Mouse (Mus musculus): Measurements from ENCODE around the gene Ndfip2. TPM values are rescaled to one million over a fixed set of nuclear protein-coding genes. Genes with fewer than 3 reads are reported as not detected.

The Ndfip2 gene
- polyA plus RNA-seq, 1 experiment from 2014 or later: 45.0 TPM

DNA sequence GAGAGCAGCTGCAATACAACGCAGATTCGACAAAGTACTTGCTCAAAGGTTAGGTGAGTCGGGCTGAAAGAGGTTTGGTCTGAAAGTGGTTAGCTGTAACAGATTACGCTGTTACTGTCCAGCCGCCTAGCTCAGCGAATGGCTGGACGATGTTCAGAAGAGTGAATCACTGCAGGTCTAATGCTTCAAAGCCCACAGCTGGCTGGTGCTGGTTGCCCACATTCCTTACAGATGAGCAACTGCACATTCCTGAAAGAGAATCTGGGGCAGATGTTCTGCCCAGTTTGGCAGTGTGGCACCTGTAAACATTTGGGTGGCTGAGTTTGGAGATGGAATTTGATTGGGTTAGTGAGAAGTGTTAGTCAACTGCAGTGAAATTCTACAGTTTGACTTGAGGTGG lies 2.8 kb upstream of the Ndfip2 start:
- WGBS: 87% methylated on average over 7 of the region's 7 CpGs
- Histone ChIP-seq H3K27me3 (ENCODE audit: low read depth, poor library complexity, severe bottlenecking) (no peaks in the 10 kb centered on the region), H3K4me1 (peaks cover 23% of the 10 kb centered on the region), H3K27ac (replicated peaks) (no peak overlapping the region), H3K9me3 (replicated peaks) (no peaks in the 10 kb centered on the region), H3K36me3 (no peaks in the 10 kb centered on the region), H3K4me3 (no peak overlapping the region)
- no peak for DNase-seq (ENCODE audit: low spot score)

DNA sequence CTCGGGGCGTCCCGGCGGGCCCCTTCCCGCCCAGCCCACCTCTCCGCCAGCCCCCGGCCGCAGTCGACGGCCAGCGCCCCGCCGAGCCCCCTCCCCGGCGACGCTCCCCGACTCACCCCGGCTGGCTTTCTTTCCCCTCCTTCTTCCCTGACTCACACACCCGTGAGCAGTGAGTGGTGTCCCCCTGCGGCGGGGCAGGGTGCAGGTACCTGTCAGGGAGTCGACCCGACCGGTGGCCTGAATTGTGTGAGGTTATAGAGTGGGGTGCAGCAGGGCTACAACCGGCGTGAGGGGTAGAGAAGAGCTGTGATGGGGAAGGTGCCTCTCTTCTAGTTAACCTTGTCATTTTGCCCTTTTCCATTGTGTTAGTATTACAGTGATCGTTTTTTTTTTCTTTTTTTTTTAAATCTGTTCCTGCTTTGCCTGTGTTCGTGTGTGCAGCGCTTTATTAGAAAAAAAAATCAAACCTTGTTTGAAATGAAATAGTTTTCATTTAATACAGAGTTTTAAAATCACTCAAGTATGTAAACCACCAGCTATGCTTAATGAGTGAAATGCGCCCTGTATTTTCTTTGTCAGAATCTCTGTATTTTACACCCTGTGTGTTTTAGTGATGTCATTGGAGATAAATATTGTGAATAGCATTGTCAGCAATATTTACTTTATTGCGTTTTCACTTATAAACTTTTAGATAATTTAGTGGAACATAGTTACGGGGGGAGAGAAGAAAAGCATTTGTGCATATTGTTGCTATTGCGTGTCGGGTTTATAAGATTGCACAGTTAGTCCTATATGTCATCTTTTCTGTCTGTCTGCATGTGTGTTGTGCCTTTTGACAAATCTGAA lies 885 bp downstream of the Ndfip2 start:
- H3K4me3 ChIP-seq: peak overlapping the region; percentile 85
- 14% methylated on average over 25 of the region's 34 CpGs for WGBS
- H3K36me3 ChIP-seq: no peaks in the 10 kb centered on the region
- no peaks in the 10 kb centered on the region for H3K9me3 ChIP-seq (replicated peaks)
- peak overlapping the region; percentile 94 for H3K27ac ChIP-seq (replicated peaks)
- H3K4me1 ChIP-seq: peaks cover 20% of the 10 kb centered on the region
- DNase-seq (ENCODE audit: low spot score): no peak
- no peaks in the 10 kb centered on the region for H3K27me3 ChIP-seq (ENCODE audit: low read depth, poor library complexity, severe bottlenecking)

DNA sequence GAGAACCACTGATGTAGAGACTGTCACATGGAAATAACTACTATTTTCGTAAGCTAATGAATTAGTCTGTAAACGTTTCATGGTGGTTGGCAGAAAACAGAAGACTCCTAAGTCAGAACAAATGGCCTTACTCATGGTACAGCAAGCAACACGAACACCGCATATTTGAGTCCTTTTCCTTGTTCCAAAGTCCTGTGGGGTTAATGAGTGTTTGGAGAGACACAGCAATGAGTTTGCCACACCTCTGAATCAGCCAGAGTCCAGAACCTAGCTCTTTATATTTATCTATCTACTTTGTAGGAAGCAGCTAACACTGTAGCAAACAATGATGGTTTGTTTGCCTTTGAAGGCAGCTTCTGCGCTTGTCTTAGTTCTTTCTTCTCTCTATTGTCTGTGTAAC lies 4.5 kb downstream of the Ndfip2 start:
- WGBS: 76% methylated on average over 5 of the region's 5 CpGs
- H3K4me1 ChIP-seq: peaks cover 20% of the 10 kb centered on the region
- H3K9me3 ChIP-seq (replicated peaks): no peaks in the 10 kb centered on the region
- H3K36me3 ChIP-seq: no peaks in the 10 kb centered on the region
- H3K4me3 ChIP-seq: no peak overlapping the region
- no peak overlapping the region for H3K27ac ChIP-seq (replicated peaks)
- DNase-seq (ENCODE audit: low spot score): no peak
- no peaks in the 10 kb centered on the region for H3K27me3 ChIP-seq (ENCODE audit: low read depth, poor library complexity, severe bottlenecking)

GRCm38 (mm10) chr14:105267095-105267494 lies 8.7 kb downstream of the Ndfip2 start:
- no peak for DNase-seq (ENCODE audit: low spot score)
- H3K27ac ChIP-seq (replicated peaks): no peak overlapping the region
- peaks cover 7% of the 10 kb centered on the region; the same call in 1 of the 2 replicates for H3K4me1 ChIP-seq
- WGBS: 84% methylated on average over 6 of the region's 6 CpGs
- no peaks in the 10 kb centered on the region for H3K36me3 ChIP-seq
- no peaks in the 10 kb centered on the region for H3K27me3 ChIP-seq (ENCODE audit: low read depth, poor library complexity, severe bottlenecking)
- H3K9me3 ChIP-seq (replicated peaks): no peaks in the 10 kb centered on the region
- no peak overlapping the region for H3K4me3 ChIP-seq

DNA sequence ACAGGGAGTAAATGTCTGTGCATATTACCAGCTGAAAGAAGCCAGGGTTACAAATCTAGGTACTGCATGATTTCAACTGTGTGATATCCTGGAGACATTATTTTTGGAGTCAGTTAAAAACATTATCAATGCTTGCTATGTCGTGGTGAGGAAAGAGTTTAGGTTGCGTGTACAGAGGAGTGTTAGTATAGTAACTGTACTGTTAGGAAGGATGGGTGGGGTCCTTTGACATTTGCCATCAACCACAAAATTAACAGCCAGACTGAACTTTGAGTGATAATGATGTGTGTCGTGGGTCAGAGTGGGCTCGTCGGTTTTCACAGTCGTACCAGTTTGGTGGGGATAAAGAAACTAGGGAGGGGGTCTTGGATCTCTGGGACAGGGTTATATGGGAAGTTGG lies 13.7 kb downstream of the Ndfip2 start:
- H3K4me3 ChIP-seq: no peak overlapping the region
- no peak overlapping the region for H3K27ac ChIP-seq (replicated peaks)
- no peaks in the 10 kb centered on the region for H3K9me3 ChIP-seq (replicated peaks)
- H3K4me1 ChIP-seq: peaks cover 15% of the 10 kb centered on the region
- DNase-seq (ENCODE audit: low spot score): no peak
- H3K36me3 ChIP-seq: no peaks in the 10 kb centered on the region
- 93% methylated on average over 6 of the region's 6 CpGs for WGBS
- no peaks in the 10 kb centered on the region for H3K27me3 ChIP-seq (ENCODE audit: low read depth, poor library complexity, severe bottlenecking)

DNA sequence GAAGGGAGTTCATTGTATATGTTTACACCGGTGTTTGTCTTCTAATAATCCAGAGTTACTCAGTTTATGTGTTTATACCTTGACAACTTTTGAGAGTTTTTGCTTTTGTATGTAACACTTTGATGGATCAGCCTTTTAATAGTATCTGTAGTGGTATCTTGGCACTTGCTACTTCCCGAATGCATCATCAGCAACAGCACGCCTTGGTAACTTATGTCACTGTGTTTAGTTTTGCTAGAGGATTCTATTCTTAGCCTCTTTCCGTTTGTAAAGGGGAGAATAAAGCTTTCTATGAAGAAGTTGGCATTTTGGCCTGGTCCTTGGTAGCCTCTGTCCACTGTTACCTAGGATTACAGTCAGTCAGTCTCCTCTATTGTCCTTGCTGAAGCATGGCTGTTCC lies 14.2 kb downstream of the Ndfip2 start:
- Histone ChIP-seq H3K27me3 (ENCODE audit: low read depth, poor library complexity, severe bottlenecking) (no peaks in the 10 kb centered on the region), H3K9me3 (replicated peaks) (no peaks in the 10 kb centered on the region), H3K36me3 (no peaks in the 10 kb centered on the region), H3K27ac (replicated peaks) (no peak overlapping the region), H3K4me3 (no peak overlapping the region), H3K4me1 (peaks cover 15% of the 10 kb centered on the region)
- DNase-seq (ENCODE audit: low spot score): no peak
- WGBS: 90% methylated on average over 4 of the region's 4 CpGs

- Histone ChIP-seq H3K36me3 (no peaks in the 10 kb centered on the region), H3K4me3 (no peak overlapping the region), H3K4me1 (peaks cover 15% of the 10 kb centered on the region), H3K27ac (replicated peaks) (no peak overlapping the region), H3K9me3 (replicated peaks) (no peaks in the 10 kb centered on the region), H3K27me3 (ENCODE audit: low read depth, poor library complexity, severe bottlenecking) (no peaks in the 10 kb centered on the region)
- DNase-seq (ENCODE audit: low spot score): no peak
- 73% methylated on average over 5 of the region's 5 CpGs for WGBS
Observed at GRCm38 (mm10) chr14:105275196-105275595, 16.8 kb downstream of the Ndfip2 start.

GRCm38 (mm10) chr14:105277277-105277676 lies 18.9 kb downstream of the Ndfip2 start:
- DNase-seq (ENCODE audit: low spot score): no peak
- Histone ChIP-seq H3K4me3 (no peak overlapping the region), H3K27me3 (ENCODE audit: low read depth, poor library complexity, severe bottlenecking) (no peaks in the 10 kb centered on the region), H3K36me3 (no peaks in the 10 kb centered on the region), H3K9me3 (replicated peaks) (no peaks in the 10 kb centered on the region), H3K4me1 (peaks cover 15% of the 10 kb centered on the region), H3K27ac (replicated peaks) (no peak overlapping the region)
- 79% methylated on average over 5 of the region's 5 CpGs for WGBS

GRCm38 (mm10) chr14:105284062-105284461 lies 25.7 kb downstream of the Ndfip2 start:
- 94% methylated on average over 3 of the region's 3 CpGs for WGBS
- Histone ChIP-seq H3K36me3 (peaks cover 6% of the 10 kb centered on the region; the same call in 1 of the 2 replicates), H3K4me1 (no peaks in the 10 kb centered on the region)

GRCm38 (mm10) chr14:105287557-105287956 lies 29.2 kb downstream of the Ndfip2 start:
- 95% methylated on average over 4 of the region's 4 CpGs for WGBS
- Histone ChIP-seq H3K4me3 (no peak overlapping the region), H3K4me1 (no peaks in the 10 kb centered on the region), H3K36me3 (peaks cover 22% of the 10 kb centered on the region), H3K27ac (replicated peaks) (no peak overlapping the region), H3K27me3 (ENCODE audit: low read depth, poor library complexity, severe bottlenecking) (no peaks in the 10 kb centered on the region), H3K9me3 (replicated peaks) (no peaks in the 10 kb centered on the region)
- DNase-seq (ENCODE audit: low spot score): no peak

More at GRCm38 (mm10) chr14:105284062-105284461, 25.7 kb downstream of the Ndfip2 start:
- Histone ChIP-seq H3K9me3 (replicated peaks) (no peaks in the 10 kb centered on the region), H3K4me3 (no peak overlapping the region), H3K27me3 (ENCODE audit: low read depth, poor library complexity, severe bottlenecking) (no peaks in the 10 kb centered on the region), H3K27ac (replicated peaks) (no peak overlapping the region)
- no peak for DNase-seq (ENCODE audit: low spot score)

GRCm38 (mm10) chr14:105287972-105288371 lies 29.6 kb downstream of the Ndfip2 start:
- WGBS: 94% methylated on average over 2 of the region's 2 CpGs
- DNase-seq (ENCODE audit: low spot score): no peak
- H3K4me1 ChIP-seq: no peaks in the 10 kb centered on the region
- no peak overlapping the region for H3K4me3 ChIP-seq
- no peaks in the 10 kb centered on the region for H3K27me3 ChIP-seq (ENCODE audit: low read depth, poor library complexity, severe bottlenecking)
- no peaks in the 10 kb centered on the region for H3K9me3 ChIP-seq (replicated peaks)
- peaks cover 26% of the 10 kb centered on the region for H3K36me3 ChIP-seq
- H3K27ac ChIP-seq (replicated peaks): no peak overlapping the region

GRCm38 (mm10) chr14:105288529-105288928 lies 30.2 kb downstream of the Ndfip2 start:
- DNase-seq (ENCODE audit: low spot score): no peak
- H3K27ac ChIP-seq (replicated peaks): no peak overlapping the region
- no peak overlapping the region for H3K4me3 ChIP-seq
- H3K9me3 ChIP-seq (replicated peaks): no peaks in the 10 kb centered on the region
- 93% methylated on average over 4 of the region's 4 CpGs for WGBS
- H3K4me1 ChIP-seq: no peaks in the 10 kb centered on the region
- H3K27me3 ChIP-seq (ENCODE audit: low read depth, poor library complexity, severe bottlenecking): no peaks in the 10 kb centered on the region
- H3K36me3 ChIP-seq: peaks cover 26% of the 10 kb centered on the region

DNA sequence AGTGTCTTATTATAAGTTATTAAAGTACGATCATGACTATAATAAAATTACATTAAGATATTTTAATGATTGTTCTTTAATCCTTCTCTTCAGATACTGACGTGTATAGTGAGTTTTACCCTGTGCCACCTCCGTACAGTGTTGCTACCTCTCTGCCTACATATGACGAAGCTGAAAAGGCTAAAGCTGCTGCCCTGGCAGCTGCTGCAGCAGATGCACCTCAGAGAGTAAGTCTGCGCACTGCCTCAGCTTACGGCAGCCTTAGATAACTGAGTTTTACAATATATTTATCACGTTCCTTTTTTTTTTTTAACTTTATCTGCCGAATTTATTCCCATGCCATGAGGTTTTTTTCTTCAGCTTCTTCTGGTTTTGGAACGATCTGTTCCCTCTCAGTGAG lies 33.8 kb downstream of the Ndfip2 start:
- no peaks in the 10 kb centered on the region for H3K4me1 ChIP-seq
- no peaks in the 10 kb centered on the region for H3K27me3 ChIP-seq (ENCODE audit: low read depth, poor library complexity, severe bottlenecking)
- H3K9me3 ChIP-seq (replicated peaks): no peaks in the 10 kb centered on the region
- DNase-seq (ENCODE audit: low spot score): no peak
- no peak overlapping the region for H3K27ac ChIP-seq (replicated peaks)
- no peak overlapping the region for H3K4me3 ChIP-seq
- H3K36me3 ChIP-seq: peaks cover 35% of the 10 kb centered on the region
- WGBS: 93% methylated on average over 9 of the region's 9 CpGs
